Mouse (Mus musculus) C2C12 (cell line): ENCODE data around the gene Tjp3.

ENCODE experiments used
- CTCF ChIP-seq: IDR thresholded peaks from one replicate; pipeline ENCODE4 v1.5.1; 2011; ENCODE audit not compliant: control insufficient read depth, insufficient read depth, insufficient read length
- MYOG ChIP-seq: IDR thresholded peaks from one replicate; pipeline ENCODE4 v1.6.1; 2011; ENCODE audit not compliant: control insufficient read depth, insufficient read length; ENCODE audit errors: extremely low read depth

DNA sequence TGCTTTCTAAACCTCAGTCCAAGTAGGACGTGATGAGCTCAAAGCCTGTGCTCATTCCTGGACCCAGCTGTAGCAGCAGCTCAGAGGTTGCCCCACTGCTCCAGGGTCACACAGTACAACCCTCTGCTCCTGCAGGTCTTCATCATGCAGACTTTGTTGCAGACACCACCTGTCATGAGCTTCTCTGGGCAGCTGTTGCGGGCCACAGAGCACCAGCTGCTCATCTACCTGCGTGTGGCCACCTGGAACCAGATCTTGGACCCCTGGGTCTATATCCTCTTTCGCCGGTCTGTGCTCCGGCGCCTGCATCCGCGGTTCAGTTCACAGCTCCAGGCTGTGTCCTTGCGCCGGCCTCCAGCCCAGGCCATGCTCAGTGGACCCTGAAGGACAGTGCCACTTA is 42.9 kb upstream of the Tjp3 start:
- TF ChIP-seq CTCF, result no peak
- TF ChIP-seq MYOG, result no peak
